Mouse (Mus musculus) kidney, adult 2 months (tissue): ENCODE measurements at regions not wholly inside any gene's neighbourhood (a gene's known extent, or its start where the extent isn't known, plus 50 kb on each side); places are given as distances from the start of the nearest gene placed in this dataset.

Experiments
- CTCF ChIP-seq: fragments of 200-500 bp; conservative IDR thresholded peaks from 2 replicates; pipeline ENCODE4 v1.5.1; 2011; ENCODE audit warnings: low read depth, mild to moderate bottlenecking, control low read depth, low read length, moderate library complexity, mixed read lengths; ENCODE audit not compliant: insufficient read depth, insufficient read length
- POLR2A ChIP-seq: fragments of 200-500 bp; IDR thresholded peaks from one replicate; pipeline ENCODE4 v1.6.1; 2011; ENCODE audit warnings: low read depth, low read length, control low read depth

DNA sequence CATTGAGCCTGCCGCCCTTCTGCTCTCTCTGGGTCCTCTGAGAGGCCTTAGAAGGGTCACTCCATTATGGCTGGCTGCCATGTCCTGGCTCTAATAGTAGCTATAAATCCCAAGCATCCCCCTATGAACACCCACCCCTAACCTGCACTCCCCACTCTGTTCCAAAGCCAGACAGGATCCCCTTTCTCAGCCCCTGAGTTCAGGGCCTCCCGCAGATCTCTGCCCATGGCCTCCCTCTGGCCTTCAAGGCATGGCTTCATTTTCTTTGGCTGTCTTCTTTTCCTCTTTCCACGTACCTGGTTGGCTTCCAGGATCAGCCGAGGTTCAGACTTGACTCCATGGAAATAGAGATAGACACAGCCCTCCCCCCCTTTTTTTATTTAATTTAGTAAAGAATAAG, 227.8 kb downstream of the Cyp26b1 start:
- no peak for TF ChIP-seq CTCF
- TF ChIP-seq POLR2A, result no peak
